8 mouse cellular contexts compared by ENCODE assay signal in genomic region chr1:25826771-25827170, GRCm38 (mm10). TPM values are rescaled to one million over a fixed set of nuclear protein-coding genes. Genes with fewer than 3 reads are reported as not detected.
A peak's percentile ranks its signal among the peaks of the same experiment; 100 is the strongest.
DNase-seq lines count a peak whose midpoint lies in the region; ATAC-seq lines count a peak whose summit lies in the region.

No protein-coding gene starts in this region.

- H3K9ac ChIP-seq in kidney, embryonic 15.5 days: no peak overlapping the region
- peak overlapping the region; percentile 57; the same call in 1 of the 2 replicates for H3K9ac ChIP-seq in hindbrain, embryonic 16.5 days (ENCODE audit: low read depth, low read length)
- peak overlapping the region; percentile 12; the same call in 1 of the 2 replicates for H3K9ac ChIP-seq in midbrain, embryonic 14.5 days (replicated peaks; ENCODE audit: low read length)

- peaks cover 9% of the 10 kb centered on the region for H3K4me1 ChIP-seq in kidney, embryonic 15.5 days
- peaks cover 25% of the 10 kb centered on the region for H3K4me1 ChIP-seq in hindbrain, embryonic 16.5 days (ENCODE audit: control insufficient read depth, insufficient read depth, low read depth, low read length)
- peaks cover 31% of the 10 kb centered on the region for H3K4me1 ChIP-seq in midbrain, embryonic 14.5 days (ENCODE audit: control insufficient read depth, insufficient read depth, low read length)

- no peaks in the 10 kb centered on the region for H3K9me3 ChIP-seq in kidney, embryonic 15.5 days (replicated peaks)
- no peaks in the 10 kb centered on the region for H3K9me3 ChIP-seq in hindbrain, embryonic 16.5 days (ENCODE audit: control insufficient read depth, low read length)
- H3K9me3 ChIP-seq in midbrain, embryonic 14.5 days (ENCODE audit: control insufficient read depth, low read length): no peaks in the 10 kb centered on the region

- H3K36me3 ChIP-seq in kidney, embryonic 15.5 days: no peaks in the 10 kb centered on the region
- H3K36me3 ChIP-seq in hindbrain, embryonic 16.5 days (ENCODE audit: control insufficient read depth, insufficient read depth, low read length): no peaks in the 10 kb centered on the region
- H3K36me3 ChIP-seq in midbrain, embryonic 14.5 days (ENCODE audit: control insufficient read depth, insufficient read depth, low read length): no peaks in the 10 kb centered on the region

- no peak for ATAC-seq in kidney, embryonic 15.5 days (replicated peaks; ENCODE audit: low FRiP score)
- ATAC-seq in hindbrain, embryonic 16.5 days: no peak
- ATAC-seq in midbrain, embryonic 14.5 days (ENCODE audit: low FRiP score, low TSS enrichment): no peak
- ATAC-seq in megakaryocyte-erythroid progenitor cell, adult 5-6 weeks (replicated peaks; ENCODE audit: low FRiP score, low TSS enrichment, poor library complexity, severe bottlenecking): no peak
- ATAC-seq in erythroblast, adult 5-6 weeks (replicated peaks; ENCODE audit: low FRiP score, poor library complexity, severe bottlenecking): no peak

- no peak overlapping the region for H3K4me3 ChIP-seq in kidney, embryonic 15.5 days (replicated peaks)
- peak overlapping the region; percentile 67 for H3K4me3 ChIP-seq in hindbrain, embryonic 16.5 days (ENCODE audit: low read length)
- peak overlapping the region; percentile 59 for H3K4me3 ChIP-seq in midbrain, embryonic 14.5 days (replicated peaks; ENCODE audit: low read depth, low read length)

- 11% methylated on average over 7 of the region's 7 CpGs for WGBS in kidney, embryonic 15.5 days
- WGBS in hindbrain, embryonic 16.5 days: 7% methylated on average over 7 of the region's 7 CpGs
- WGBS in midbrain, embryonic 14.5 days: 6% methylated on average over 7 of the region's 7 CpGs

- no peak overlapping the region for H3K27ac ChIP-seq in kidney, embryonic 15.5 days
- no peak overlapping the region; the same call in 1 of the 2 replicates for H3K27ac ChIP-seq in hindbrain, embryonic 16.5 days (ENCODE audit: low read depth, low read length)
- H3K27ac ChIP-seq in midbrain, embryonic 14.5 days (replicated peaks; ENCODE audit: low read depth, low read length): no peak overlapping the region

- no peak overlapping the region for H3K4me2 ChIP-seq in kidney, embryonic 15.5 days
- H3K4me2 ChIP-seq in hindbrain, embryonic 16.5 days (ENCODE audit: low read length): peak overlapping the region; percentile 84
- H3K4me2 ChIP-seq in midbrain, embryonic 14.5 days (ENCODE audit: low read length): peak overlapping the region; percentile 68

- H3K27me3 ChIP-seq in kidney, embryonic 15.5 days: peaks cover 49% of the 10 kb centered on the region
- no peaks in the 10 kb centered on the region for H3K27me3 ChIP-seq in hindbrain, embryonic 16.5 days (replicated peaks; ENCODE audit: control insufficient read depth, insufficient read depth, low read length)
- H3K27me3 ChIP-seq in midbrain, embryonic 14.5 days (ENCODE audit: control insufficient read depth, insufficient read depth, low read length): no peaks in the 10 kb centered on the region

- DNase-seq in kidney, adult 9 months: peak; percentile 4
- DNase-seq in cerebellum, adult 9-10 months: peak; percentile 87
- peak; percentile 88 for DNase-seq in midbrain, embryonic 14.5 days
- DNase-seq in adrenal gland, postnatal 36 days: no peak

RNA-seq across cellular contexts. Expression of gene Adgrb3, which starts 2.7 kb away (rescaled TPM):
- polyA plus RNA-seq in kidney, embryonic 15.5 days (2015; fragmentation: Nextera tagmentation; extraction: Ambion mirVana): 0.53 and 0.70 TPM in 2 replicates
- 52.9 and 54.7 TPM in 2 replicates for polyA plus RNA-seq in hindbrain, embryonic 16.5 days (2015; fragmentation: Nextera tagmentation; extraction: Ambion mirVana)
- 55.0 and 67.6 TPM in 2 replicates for polyA plus RNA-seq in midbrain, embryonic 14.5 days (2014; fragmentation: Nextera tagmentation; extraction: Ambion mirVana)
- not detected in 2 replicates for total RNA-seq in megakaryocyte-erythroid progenitor cell, adult 5-6 weeks (2014; fragmentation: Nextera tagmentation)
- total RNA-seq in megakaryocyte-erythroid progenitor cell, adult 5-6 weeks (2017): not detected in 2 replicates
- total RNA-seq in erythroblast, adult 5-6 weeks (2015; ENCODE audit: low replicate concordance): not detected in 2 replicates
- 0.56 TPM in 1 of 2 replicates, not detected in the other for total RNA-seq in erythroblast, adult 5-6 weeks (2017; ENCODE audit: low replicate concordance)
- 1 to 10 TPM in 1 of 2 experiments, under 1 TPM in 1; 0.63 to 1.3 TPM for total RNA-seq in adrenal gland, postnatal 36 days (2021)

Comparison
In these comparisons a context has a peak if more than half of its experiments do, and no peak if none do; other contexts are left out.
1. DNase-seq: peak in kidney, adult 9 months (single experiment), cerebellum, adult 9-10 months (single experiment) and midbrain, embryonic 14.5 days (single experiment); none in adrenal gland, postnatal 36 days (0 of 2).